Mouse (Mus musculus): ENCODE measurements around the gene Tomm40l. TPM values are rescaled to one million over a fixed set of nuclear protein-coding genes. Genes with fewer than 3 reads are reported as not detected.
A peak's percentile ranks its signal among the peaks of the same experiment; 100 is the strongest.

Gene Tomm40l
- total RNA-seq, 2 experiments from 2014 or later: 52.0 to 52.5 TPM

- no peak for DNase-seq
Measured at GRCm38 (mm10) chr1:171193911-171194830, 28.1 kb downstream of the Tomm40l start.

GRCm38 (mm10) chr1:171193093-171193840, 29.0 kb downstream of the Tomm40l start:
- no peak for DNase-seq

DNA sequence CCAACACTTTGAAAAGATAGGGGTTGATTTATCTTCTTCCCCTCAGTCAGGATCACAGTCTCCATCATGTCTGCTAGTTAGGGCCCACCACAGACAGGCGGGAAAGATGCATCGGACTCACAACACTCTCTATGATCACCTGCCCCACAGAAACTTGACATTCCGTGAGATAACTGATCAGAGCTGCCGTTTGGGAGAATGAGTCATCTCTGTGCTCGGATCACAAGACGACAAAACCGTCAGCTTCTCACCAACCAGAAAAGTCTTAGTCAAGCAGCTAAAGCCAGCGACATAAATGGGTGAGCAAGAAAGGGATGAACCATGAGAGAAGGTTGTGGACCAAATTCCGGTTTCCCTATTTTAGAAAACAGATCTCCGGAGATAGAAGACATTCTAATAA, 30.0 kb downstream of the Tomm40l start:
- DNase-seq: no peak

- DNase-seq: no peak
Measured at GRCm38 (mm10) chr1:171190832-171191231, 31.5 kb downstream of the Tomm40l start.

- no peak for DNase-seq
Measured at GRCm38 (mm10) chr1:171189476-171190114, 32.7 kb downstream of the Tomm40l start.

DNA sequence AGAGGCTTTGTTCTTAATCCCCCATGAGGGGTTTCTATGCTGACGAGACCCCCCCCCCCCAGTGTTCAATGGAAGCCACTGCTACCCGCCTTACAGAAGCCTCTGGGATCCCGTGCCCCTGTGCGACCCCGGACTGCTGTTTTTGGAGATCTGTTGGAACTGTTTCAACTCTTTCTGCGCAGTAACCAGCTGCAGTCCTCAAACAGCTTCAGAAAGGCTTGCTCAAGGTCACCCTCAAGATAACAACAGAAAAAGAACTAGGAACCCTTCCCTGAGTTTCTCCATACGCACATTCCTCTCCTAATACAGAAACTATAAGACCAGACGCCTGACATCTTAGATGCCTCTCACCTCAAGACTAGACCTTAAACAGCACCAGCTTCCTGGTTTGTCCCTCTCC, 33.3 kb downstream of the Tomm40l start:
- no peak for DNase-seq

- no peak for DNase-seq
Measured at GRCm38 (mm10) chr1:171187851-171188700, 34.2 kb downstream of the Tomm40l start.

DNA sequence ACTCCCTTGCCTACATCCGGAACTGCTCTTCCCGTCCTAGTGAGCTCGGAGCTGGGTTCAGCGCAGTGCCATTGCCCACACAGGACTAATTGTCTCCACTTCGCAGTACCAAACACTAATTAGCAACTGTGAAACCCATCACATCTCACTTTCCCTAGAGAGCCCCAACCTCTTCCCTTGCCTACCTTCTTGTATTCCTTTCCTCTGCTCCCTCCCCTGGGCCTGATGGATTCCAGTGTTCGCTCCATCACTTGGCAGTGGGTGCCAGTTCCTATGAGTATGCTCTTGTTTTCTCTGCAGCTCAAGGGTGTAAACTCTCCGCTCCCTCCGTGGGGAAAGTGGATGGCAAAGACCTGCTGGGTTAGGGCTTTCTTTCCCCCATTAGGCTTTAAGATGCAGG, 36.7 kb downstream of the Tomm40l start:
- no peak for DNase-seq

DNA sequence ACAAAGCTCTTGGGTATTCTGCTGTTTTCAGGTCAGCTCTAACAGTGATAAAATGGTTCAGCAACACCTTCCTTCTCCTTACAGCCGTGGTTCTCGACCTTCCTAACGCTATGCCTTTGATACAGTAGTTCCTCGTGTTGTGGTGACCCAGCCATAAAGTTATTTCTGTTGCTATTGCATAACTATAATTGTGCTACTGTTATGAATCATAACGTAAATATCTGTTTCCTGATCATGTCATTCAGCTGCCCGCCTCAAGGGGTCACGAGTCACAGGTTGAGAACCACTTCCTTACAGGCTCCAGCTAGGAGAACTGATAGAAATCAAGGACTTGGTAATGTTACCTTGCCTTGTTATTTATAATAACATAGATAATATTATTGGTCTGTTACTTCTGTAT, 38.0 kb downstream of the Tomm40l start:
- no peak for DNase-seq

- peak; percentile 19 for DNase-seq
Measured at GRCm38 (mm10) chr1:171183620-171184019, 38.7 kb downstream of the Tomm40l start.

- DNase-seq: no peak
Measured at GRCm38 (mm10) chr1:171183025-171183424, 39.3 kb downstream of the Tomm40l start.

DNA sequence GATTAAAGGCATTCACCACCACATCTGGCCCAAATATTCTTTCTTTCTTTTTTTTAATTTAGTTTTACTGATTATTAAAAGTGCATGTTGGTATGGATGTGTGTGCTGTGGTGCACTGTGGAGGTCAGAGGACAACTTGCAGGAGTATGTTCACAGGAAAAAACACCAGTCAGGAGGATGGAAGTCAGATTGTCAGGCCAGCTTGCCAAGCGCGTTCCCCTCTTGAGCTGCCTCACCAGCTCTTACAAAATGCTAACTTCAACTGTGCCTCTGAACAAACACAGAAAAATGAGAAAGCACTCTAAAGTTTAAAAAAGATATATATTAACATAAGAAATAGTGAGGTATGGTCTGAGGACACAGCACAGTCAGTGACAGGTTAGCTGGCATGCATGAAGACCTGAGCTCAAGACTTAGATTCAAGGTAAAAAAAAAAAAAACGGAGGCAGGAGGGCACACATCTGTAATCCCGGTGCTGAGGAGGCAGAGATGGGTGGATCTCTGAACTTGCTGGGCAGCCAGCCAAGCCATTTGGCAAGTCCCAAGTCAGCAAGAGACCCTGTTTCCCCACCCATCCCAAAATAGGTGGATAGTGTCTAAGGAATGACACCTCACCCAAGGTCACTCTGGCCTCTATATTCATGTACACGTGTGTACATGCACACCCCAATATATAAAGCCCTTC, 42.7 kb downstream of the Tomm40l start:
- DNase-seq: no peak

GRCm38 (mm10) chr1:171172779-171173178, 49.5 kb downstream of the Tomm40l start:
- no peak for DNase-seq

DNA sequence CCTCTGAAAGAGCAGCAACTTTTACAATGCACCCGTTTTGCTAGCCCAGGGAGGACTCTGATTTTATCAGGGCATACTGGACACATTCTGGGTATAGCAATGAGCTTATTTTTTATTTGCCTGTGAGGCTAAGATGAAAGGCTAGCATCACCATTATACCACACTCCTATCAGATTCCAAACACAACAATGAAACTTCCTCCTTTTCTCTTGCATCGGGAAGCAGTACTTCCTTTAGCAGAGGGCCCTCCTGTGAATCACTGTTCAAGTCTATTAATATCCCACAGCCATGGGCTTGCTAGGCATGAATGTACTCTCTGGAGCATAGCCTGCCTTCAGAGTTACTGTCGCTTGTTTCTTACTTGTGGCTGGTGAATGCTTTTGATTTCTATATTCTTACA, 51.2 kb downstream of the Tomm40l start:
- no peak for DNase-seq

- DNase-seq: no peak
Measured at GRCm38 (mm10) chr1:171169913-171170312, 52.4 kb downstream of the Tomm40l start.

GRCm38 (mm10) chr1:171168906-171169305, 53.4 kb downstream of the Tomm40l start:
- DNase-seq: no peak

Other genes with a start within 250 kb of the Tomm40l start
- gene Fcgr2b, start 246.0 kb downstream of the Tomm40l start, total RNA-seq (2021): 1 to 10 TPM; 1.9 to 2.8 TPM
- gene Fcgr4, start 203.6 kb downstream of the Tomm40l start, total RNA-seq (2021): not detected
- gene Fcgr3, start 157.6 kb downstream of the Tomm40l start, total RNA-seq (2021): 1 to 10 TPM; 3.7 to 4.6 TPM
- gene Cfap126, start 108.6 kb downstream of the Tomm40l start, total RNA-seq (2021): 1 to 10 TPM in 1 of 2 experiments, under 1 TPM in 1; 0.69 to 1.2 TPM
- 100 to 1,000 TPM; 692 to 785 TPM for gene Sdhc, start 71.9 kb downstream of the Tomm40l start, total RNA-seq (2021)
- 100 to 1,000 TPM in 1 of 2 experiments, 10 to 100 TPM in 1; 99.1 to 120 TPM for gene Mpz, start 71.8 kb downstream of the Tomm40l start, total RNA-seq (2021)
- 10 to 100 TPM; 15.0 to 48.8 TPM for gene Pcp4l1, start 26.2 kb downstream of the Tomm40l start, total RNA-seq (2021)
- not detected for gene Nr1i3, start 8.5 kb downstream of the Tomm40l start, total RNA-seq (2021)
- not detected for gene Apoa2, start 2.5 kb upstream of the Tomm40l start, total RNA-seq (2021)
- gene Fcer1g, start 11.9 kb upstream of the Tomm40l start, total RNA-seq (2021): 1 to 10 TPM; 3.2 to 3.9 TPM
- gene Adamts4, start 27.9 kb upstream of the Tomm40l start, total RNA-seq (2021): 1 to 10 TPM in 1 of 2 experiments, under 1 TPM in 1; 0.43 to 1.4 TPM
- gene Ndufs2, start 28.9 kb upstream of the Tomm40l start, total RNA-seq (2021): 1,000 to 10,000 TPM in 1 of 2 experiments, 100 to 1,000 TPM in 1; 872 to 1,009 TPM
- gene B4galt3, start 47.8 kb upstream of the Tomm40l start, total RNA-seq (2021): 1 to 10 TPM; 8.6 to 9.8 TPM
- gene Ppox, start 58.7 kb upstream of the Tomm40l start, total RNA-seq (2021): 10 to 100 TPM in 1 of 2 experiments, 1 to 10 TPM in 1; 9.4 to 11.6 TPM
- 10 to 100 TPM; 14.2 to 15.7 TPM for gene Usp21, start 65.5 kb upstream of the Tomm40l start, total RNA-seq (2021)
- gene Ufc1, start 72.5 kb upstream of the Tomm40l start, total RNA-seq (2021): 10 to 100 TPM; 70.9 to 80.8 TPM
- gene Dedd, start 106.6 kb upstream of the Tomm40l start, total RNA-seq (2021): 10 to 100 TPM; 26.4 to 29.6 TPM
- gene Nit1, start 123.1 kb upstream of the Tomm40l start, total RNA-seq (2021): 10 to 100 TPM; 21.8 to 21.9 TPM
- gene Pfdn2, start 123.2 kb upstream of the Tomm40l start, total RNA-seq (2021): 10 to 100 TPM; 85.5 to 89.0 TPM
- not detected for gene Klhdc9, start 138.3 kb upstream of the Tomm40l start, total RNA-seq (2021)
- gene Nectin4, start 147.6 kb upstream of the Tomm40l start, total RNA-seq (2021): not detected
- gene Arhgap30, start 166.4 kb upstream of the Tomm40l start, total RNA-seq (2021): under 1 TPM; 0.49 to 0.86 TPM
- gene Usf1, start 188.8 kb upstream of the Tomm40l start, total RNA-seq (2021): 10 to 100 TPM; 24.6 to 25.2 TPM
- gene Tstd1, start 196.4 kb upstream of the Tomm40l start, total RNA-seq (2021): 1 to 10 TPM in 1 of 2 experiments, under 1 TPM in 1; 0.95 to 1.3 TPM
- gene F11r, start 215.0 kb upstream of the Tomm40l start, total RNA-seq (2021): 1 to 10 TPM; 6.2 to 6.9 TPM